Mouse (Mus musculus) kidney, embryonic 15.5 days (tissue): Measurements from ENCODE around the gene Rbm38. TPM values are rescaled to one million over a fixed set of nuclear protein-coding genes. Genes with fewer than 3 reads are reported as not detected.
A peak's percentile ranks its signal among the peaks of the same experiment; 100 is the strongest.

ENCODE experiments used
- ATAC-seq: fragments of 200-750 bp; cut with Nextera tagmentation; replicated peaks from 2 replicates; pipeline ENCODE4 v1.8.0; 2017; ENCODE audit warnings: moderate TSS enrichment; ENCODE audit not compliant: low FRiP score
- H3K27ac ChIP-seq: fragments of 300-500 bp; sonication (generic); 2 replicates; pipeline ENCODE4 v1.5.1; 2015; ENCODE audit warnings: mild to moderate bottlenecking, inconsistent platforms
- H3K27me3 ChIP-seq: fragments of 300-500 bp; sonication (generic); 2 replicates; pipeline ENCODE4 v1.6.1; 2015; ENCODE audit warnings: inconsistent platforms
- H3K36me3 ChIP-seq: fragments of 300-500 bp; sonication (generic); 2 replicates; pipeline ENCODE4 v1.6.1; 2015; ENCODE audit warnings: inconsistent platforms
- H3K4me1 ChIP-seq: fragments of 300-500 bp; sonication (generic); 2 replicates; pipeline ENCODE4 v1.6.1; 2015; ENCODE audit warnings: inconsistent platforms
- H3K4me2 ChIP-seq: fragments of 300-500 bp; sonication (generic); 2 replicates; pipeline ENCODE4 v1.6.1; 2015; ENCODE audit warnings: moderate library complexity, mild to moderate bottlenecking, inconsistent platforms
- H3K4me3 ChIP-seq: fragments of 300-500 bp; sonication (generic); replicated peaks from 2 replicates; pipeline ENCODE4 v1.5.1; 2015; ENCODE audit warnings: mild to moderate bottlenecking, inconsistent platforms
- H3K9ac ChIP-seq: fragments of 300-500 bp; sonication (generic); 2 replicates; pipeline ENCODE4 v1.6.1; 2015; ENCODE audit warnings: mild to moderate bottlenecking, inconsistent platforms
- H3K9me3 ChIP-seq: fragments of 300-500 bp; sonication (generic); replicated peaks from 2 replicates; pipeline ENCODE4 v1.6.1; 2016; ENCODE audit warnings: inconsistent platforms
- WGBS: fragments of 180-500 bp; shearing (Covaris S2); methylation state at CpG from one replicate; pipeline ENCODE4 v1.1.7; 2015; ENCODE audit warnings: mixed read lengths; 5-methylcytosine and 5-hydroxymethylcytosine counted together
- polyA plus RNA-seq: library from polyadenylated mRNA; unstranded; fragments of >200 nt; fragmentation: Nextera tagmentation; extraction: Ambion mirVana; gene quantifications from 2 replicates; pipeline ENCODE4 v1.2.1, GENCODE M21; 2015

The Rbm38 gene
- polyA plus RNA-seq, 1 experiment from 2014 or later, result 37.3 TPM

- peak overlapping the region; percentile 43 for H3K4me3 ChIP-seq
Observed at GRCm38 (mm10) chr2:173019322-173019721, 976 bp upstream of the Rbm38 start.

GRCm38 (mm10) chr2:173019790-173020189 lies 508 bp upstream of the Rbm38 start:
- peaks cover 56% of the 10 kb centered on the region for H3K4me1 ChIP-seq
- H3K27ac ChIP-seq, result no peak overlapping the region
- peak overlapping the region; percentile 43 for H3K4me3 ChIP-seq
- peak overlapping the region; percentile 92 for H3K4me2 ChIP-seq
- peaks cover 13% of the 10 kb centered on the region for H3K27me3 ChIP-seq
- peaks cover 24% of the 10 kb centered on the region for H3K36me3 ChIP-seq
- peak overlapping the region; percentile 16 for H3K9ac ChIP-seq
- 0% methylated on average over 23 of the region's 29 CpGs for WGBS
- peak; percentile 83 for ATAC-seq
- no peaks in the 10 kb centered on the region for H3K9me3 ChIP-seq

More at GRCm38 (mm10) chr2:173019322-173019721, 976 bp upstream of the Rbm38 start:
- H3K4me1 ChIP-seq, result peaks cover 51% of the 10 kb centered on the region
- peak overlapping the region; percentile 16 for H3K9ac ChIP-seq
- H3K27ac ChIP-seq, result no peak overlapping the region
- 14% methylated on average over 9 of the region's 9 CpGs for WGBS
- no peak for ATAC-seq
- peaks cover 13% of the 10 kb centered on the region for H3K27me3 ChIP-seq
- peak overlapping the region; percentile 92 for H3K4me2 ChIP-seq
- no peaks in the 10 kb centered on the region for H3K9me3 ChIP-seq
- peaks cover 28% of the 10 kb centered on the region for H3K36me3 ChIP-seq

GRCm38 (mm10) chr2:173021633-173022055 lies 1.3 kb downstream of the Rbm38 start:
- peak overlapping the region; percentile 91 for H3K4me2 ChIP-seq
- peaks cover 13% of the 10 kb centered on the region for H3K27me3 ChIP-seq
- no peaks in the 10 kb centered on the region for H3K9me3 ChIP-seq
- H3K4me1 ChIP-seq, result peaks cover 73% of the 10 kb centered on the region
- H3K27ac ChIP-seq, result peak overlapping the region; percentile 62; the same call in 1 of the 2 replicates
- ATAC-seq, result peak; percentile 75
- WGBS, result under 1% methylated on average over 51 of the region's 54 CpGs
- peak overlapping the region; percentile 75 for H3K9ac ChIP-seq
- peak overlapping the region; percentile 88 for H3K4me3 ChIP-seq
- H3K36me3 ChIP-seq, result peaks cover 7% of the 10 kb centered on the region; the same call in 1 of the 2 replicates

GRCm38 (mm10) chr2:173022056-173022681 lies 1.9 kb downstream of the Rbm38 start:
- under 1% methylated on average over 51 of the region's 51 CpGs for WGBS
- H3K9me3 ChIP-seq, result no peaks in the 10 kb centered on the region
- peaks cover 9% of the 10 kb centered on the region; the same call in 1 of the 2 replicates for H3K36me3 ChIP-seq
- peaks cover 13% of the 10 kb centered on the region for H3K27me3 ChIP-seq
- peak overlapping the region; percentile 91 for H3K4me2 ChIP-seq
- peaks cover 78% of the 10 kb centered on the region for H3K4me1 ChIP-seq
- H3K9ac ChIP-seq, result peak overlapping the region; percentile 75
- peak overlapping the region; percentile 88 for H3K4me3 ChIP-seq
- H3K27ac ChIP-seq, result peak overlapping the region; percentile 62; the same call in 1 of the 2 replicates
- ATAC-seq, result peak; percentile 10

GRCm38 (mm10) chr2:173022813-173023212 lies 2.5 kb downstream of the Rbm38 start:
- Histone ChIP-seq H3K36me3 (peaks cover 13% of the 10 kb centered on the region; the same call in 1 of the 2 replicates), H3K9ac (peak overlapping the region; percentile 75), H3K27me3 (peaks cover 13% of the 10 kb centered on the region), H3K9me3 (no peaks in the 10 kb centered on the region), H3K27ac (no peak overlapping the region), H3K4me2 (peak overlapping the region; percentile 91), H3K4me3 (peak overlapping the region; percentile 88), H3K4me1 (peaks cover 84% of the 10 kb centered on the region)
- WGBS, result 31% methylated on average over 10 of the region's 10 CpGs
- no peak for ATAC-seq

GRCm38 (mm10) chr2:173023371-173023851 lies 3.1 kb downstream of the Rbm38 start:
- H3K4me2 ChIP-seq, result peak overlapping the region; percentile 91
- H3K9me3 ChIP-seq, result no peaks in the 10 kb centered on the region
- 82% methylated on average over 7 of the region's 7 CpGs for WGBS
- peaks cover 13% of the 10 kb centered on the region for H3K27me3 ChIP-seq
- no peak overlapping the region for H3K27ac ChIP-seq
- peak overlapping the region; percentile 75; the same call in 1 of the 2 replicates for H3K9ac ChIP-seq
- H3K4me3 ChIP-seq, result peak overlapping the region; percentile 88
- no peak for ATAC-seq
- peaks cover 84% of the 10 kb centered on the region for H3K4me1 ChIP-seq
- H3K36me3 ChIP-seq, result peaks cover 16% of the 10 kb centered on the region; the same call in 1 of the 2 replicates

- Histone ChIP-seq H3K4me1 (peaks cover 79% of the 10 kb centered on the region), H3K4me2 (peak overlapping the region; percentile 91; the same call in 1 of the 2 replicates)
Observed at GRCm38 (mm10) chr2:173023966-173024365, 3.7 kb downstream of the Rbm38 start.

GRCm38 (mm10) chr2:173024392-173024791 lies 4.1 kb downstream of the Rbm38 start:
- peaks cover 13% of the 10 kb centered on the region for H3K27me3 ChIP-seq
- peaks cover 25% of the 10 kb centered on the region; the same call in 1 of the 2 replicates for H3K36me3 ChIP-seq
- WGBS, result 78% methylated on average over 8 of the region's 8 CpGs
- H3K9ac ChIP-seq, result no peak overlapping the region
- peak overlapping the region; percentile 88; the same call in 1 of the 2 replicates for H3K4me3 ChIP-seq
- H3K27ac ChIP-seq, result no peak overlapping the region
- H3K4me2 ChIP-seq, result peak overlapping the region; percentile 5; the same call in 1 of the 2 replicates
- no peaks in the 10 kb centered on the region for H3K9me3 ChIP-seq
- H3K4me1 ChIP-seq, result peaks cover 75% of the 10 kb centered on the region
- ATAC-seq, result no peak

More at GRCm38 (mm10) chr2:173023966-173024365, 3.7 kb downstream of the Rbm38 start:
- ATAC-seq, result no peak
- H3K9me3 ChIP-seq, result no peaks in the 10 kb centered on the region
- peaks cover 21% of the 10 kb centered on the region; the same call in 1 of the 2 replicates for H3K36me3 ChIP-seq
- H3K9ac ChIP-seq, result 0 out of 2 replicates have a peak overlapping the region, but pooled peaks have one; percentile 75
- H3K27ac ChIP-seq, result no peak overlapping the region
- H3K4me3 ChIP-seq, result peak overlapping the region; percentile 88
- peaks cover 13% of the 10 kb centered on the region for H3K27me3 ChIP-seq
- WGBS, result 83% methylated on average over 4 of the region's 4 CpGs

GRCm38 (mm10) chr2:173024938-173025337 lies 4.6 kb downstream of the Rbm38 start:
- peaks cover 69% of the 10 kb centered on the region for H3K4me1 ChIP-seq
- peaks cover 30% of the 10 kb centered on the region; the same call in 1 of the 2 replicates for H3K36me3 ChIP-seq
- WGBS, result 29% methylated on average over 4 of the region's 4 CpGs
- no peak overlapping the region; the same call in 1 of the 2 replicates for H3K4me2 ChIP-seq
- H3K27me3 ChIP-seq, result peaks cover 13% of the 10 kb centered on the region
- ATAC-seq, result no peak
- H3K9me3 ChIP-seq, result no peaks in the 10 kb centered on the region
- H3K27ac ChIP-seq, result 0 out of 2 replicates have a peak overlapping the region, but pooled peaks have one; percentile 14
- 0 out of 2 replicates have a peak overlapping the region, but pooled peaks have one; percentile 6 for H3K4me3 ChIP-seq
- H3K9ac ChIP-seq, result no peak overlapping the region

GRCm38 (mm10) chr2:173026286-173026685 lies 6.0 kb downstream of the Rbm38 start:
- WGBS, result 80% methylated on average over 5 of the region's 5 CpGs
- Histone ChIP-seq H3K27me3 (peaks cover 2% of the 10 kb centered on the region; the same call in 1 of the 2 replicates), H3K4me3 (no peak overlapping the region), H3K36me3 (peaks cover 39% of the 10 kb centered on the region), H3K27ac (no peak overlapping the region), H3K4me1 (peaks cover 60% of the 10 kb centered on the region), H3K9ac (no peak overlapping the region), H3K4me2 (no peak overlapping the region), H3K9me3 (no peaks in the 10 kb centered on the region)
- no peak for ATAC-seq

GRCm38 (mm10) chr2:173026688-173027131 lies 6.4 kb downstream of the Rbm38 start:
- no peaks in the 10 kb centered on the region for H3K9me3 ChIP-seq
- peaks cover 42% of the 10 kb centered on the region for H3K36me3 ChIP-seq
- no peak overlapping the region for H3K4me2 ChIP-seq
- H3K27me3 ChIP-seq, result no peaks in the 10 kb centered on the region
- H3K4me3 ChIP-seq, result no peak overlapping the region
- 62% methylated on average over 3 of the region's 3 CpGs for WGBS
- no peak overlapping the region for H3K9ac ChIP-seq
- no peak for ATAC-seq
- no peak overlapping the region for H3K27ac ChIP-seq
- H3K4me1 ChIP-seq, result peaks cover 57% of the 10 kb centered on the region
